Mouse (Mus musculus) regulatory T cell (primary cell): Measurements from ENCODE around the gene Gm49322.

Source experiments
- in situ Hi-C: fragments of 300-600 bp; cut with MboI, MseI; formaldehyde crosslinking; loops from one replicate; pipeline ENCODE4 v1.15.1; 2025; ENCODE audit warnings: high pct_unique_total_duplicates

Gene Gm49322

GRCm38 (mm10) chr10:80583047-80583446 lies 22.8 kb upstream of the Gm49322 start:
- in situ Hi-C loops: loop anchor here (5.0 kb wide), 1 partner anchor 34 kb away; no protein-coding TSS in a partner anchor

- in situ Hi-C loops: loop anchor here (5.0 kb wide), 1 partner anchor 33 kb away; no protein-coding TSS in a partner anchor
Measured at GRCm38 (mm10) chr10:80584045-80584488, 21.8 kb upstream of the Gm49322 start.

DNA sequence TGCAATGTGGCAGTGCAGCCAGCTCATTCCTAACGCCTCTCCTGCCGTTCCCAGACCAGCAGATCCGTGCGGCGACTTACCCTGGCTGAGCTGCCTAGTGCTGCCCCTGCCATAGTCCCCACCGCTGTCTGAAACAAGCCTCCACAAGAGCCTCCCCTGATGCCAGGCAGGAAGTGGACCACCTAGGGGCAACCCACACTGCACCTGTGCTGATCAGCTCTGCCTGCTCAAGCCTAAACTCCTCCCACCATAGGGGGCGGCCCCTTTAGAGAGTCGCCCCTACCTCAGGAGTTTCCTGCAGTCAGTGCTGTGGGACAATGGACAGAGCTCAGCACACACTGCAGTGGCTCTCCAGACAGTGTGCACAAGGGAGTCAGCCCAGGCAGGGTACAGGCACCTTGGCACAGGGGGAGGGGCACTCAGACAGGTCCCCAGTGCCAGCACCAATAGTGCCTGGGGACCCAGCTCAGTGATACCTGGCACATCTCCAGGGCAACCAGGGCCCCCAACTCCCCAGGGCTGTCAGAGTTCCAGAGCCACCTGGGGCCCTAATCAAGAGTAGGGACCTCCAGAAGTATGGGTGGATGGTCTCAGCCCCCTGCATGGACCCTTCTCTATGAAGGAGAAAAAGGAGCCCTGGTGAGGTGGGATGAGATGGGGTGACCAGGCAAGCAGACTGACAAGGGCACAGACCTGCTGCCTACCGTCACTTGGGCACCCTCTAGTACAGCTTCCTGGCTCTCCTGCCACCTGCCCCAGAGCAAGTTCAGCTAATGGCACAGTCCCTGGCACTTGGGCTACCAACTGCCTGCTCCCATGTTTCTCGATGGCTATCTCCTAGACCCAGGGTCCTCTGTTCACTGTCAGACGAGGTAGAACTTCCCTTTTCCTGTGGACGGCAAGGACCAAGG lies 20.9 kb upstream of the Gm49322 start:
- in situ Hi-C loops: loop anchor here (5.0 kb wide), 1 partner anchor 32 kb away; no protein-coding TSS in a partner anchor

DNA sequence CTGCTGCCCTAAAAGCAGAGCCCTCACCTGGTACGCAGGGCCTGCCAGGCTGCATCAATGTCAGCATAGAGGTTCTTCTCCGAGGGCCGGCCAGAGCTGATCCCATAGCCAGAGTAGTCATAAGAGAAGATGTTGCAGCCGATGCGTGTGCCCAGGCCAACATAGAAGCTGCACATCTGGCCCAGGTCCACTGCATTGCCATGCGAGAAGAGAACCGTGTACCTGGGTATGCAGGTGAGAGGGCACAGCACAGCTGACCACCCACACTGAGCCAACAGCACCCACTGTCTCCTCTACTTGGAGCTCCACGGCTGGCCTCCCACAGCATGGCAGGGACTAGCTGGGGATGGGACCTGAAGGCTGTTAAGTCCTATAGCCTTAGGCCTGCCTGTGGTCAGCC lies 20.2 kb upstream of the Gm49322 start:
- in situ Hi-C loops: no loop called here

DNA sequence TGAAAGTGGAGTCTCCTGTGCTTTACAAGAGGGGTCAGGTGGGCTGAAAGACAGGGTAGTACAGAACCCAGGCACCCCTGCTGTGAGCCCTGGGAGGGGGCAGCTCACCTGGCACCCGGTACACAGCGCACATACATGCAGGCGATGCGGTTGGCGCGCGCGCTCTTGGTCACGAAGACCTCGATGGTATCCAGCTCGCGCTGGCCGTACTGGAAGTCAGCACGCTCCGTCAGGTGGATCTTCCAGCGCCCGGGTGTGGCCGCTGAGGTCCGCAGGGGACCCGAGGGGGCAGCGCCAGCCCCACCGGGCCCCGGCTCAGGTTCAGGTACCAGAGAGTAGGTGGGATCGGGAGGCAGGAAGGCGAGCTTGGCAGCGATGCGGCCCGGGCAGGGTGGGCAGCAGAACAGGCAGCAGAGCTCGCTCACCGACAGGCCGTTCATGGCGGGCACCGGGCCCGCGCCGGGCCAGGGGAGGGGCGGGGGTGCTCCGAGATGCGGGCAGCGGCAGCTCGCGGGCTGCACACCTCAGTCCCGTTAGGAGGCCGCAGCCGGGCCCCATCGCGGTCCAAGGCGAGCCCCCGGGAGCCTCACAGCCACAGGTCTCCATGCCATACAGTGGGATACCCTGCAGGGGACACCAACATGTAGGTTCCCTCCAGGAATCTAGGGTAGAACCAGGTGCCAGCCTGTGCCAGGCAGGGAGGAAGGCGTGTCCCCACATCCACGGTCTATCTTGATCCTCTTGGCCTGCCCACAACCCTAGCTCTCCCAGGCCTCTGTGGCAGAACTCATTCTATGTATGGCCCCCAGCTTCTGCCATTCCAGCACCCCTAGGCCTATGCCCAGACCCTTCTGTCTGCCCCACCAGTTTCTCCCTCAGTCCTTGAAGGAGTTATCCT lies 19.2 kb upstream of the Gm49322 start:
- in situ Hi-C loops: no loop called here

DNA sequence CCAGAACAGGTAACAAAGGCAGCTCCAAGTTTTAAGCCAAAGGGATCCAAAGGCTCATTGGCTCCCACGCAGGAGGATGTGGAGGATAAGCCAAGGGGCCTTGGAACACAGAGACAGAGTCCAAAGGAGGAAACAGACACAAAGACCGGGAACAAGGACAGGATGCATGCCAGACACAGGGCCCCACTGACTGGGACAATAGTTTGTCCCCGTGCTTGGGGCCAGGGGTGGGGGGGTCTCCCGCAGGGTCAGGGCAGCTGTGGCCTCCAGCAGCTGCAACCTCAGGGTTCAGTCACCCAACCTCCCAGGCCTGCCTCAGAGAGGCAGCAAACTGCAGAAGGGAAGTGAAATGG lies 18.5 kb upstream of the Gm49322 start:
- in situ Hi-C loops: no loop called here

DNA sequence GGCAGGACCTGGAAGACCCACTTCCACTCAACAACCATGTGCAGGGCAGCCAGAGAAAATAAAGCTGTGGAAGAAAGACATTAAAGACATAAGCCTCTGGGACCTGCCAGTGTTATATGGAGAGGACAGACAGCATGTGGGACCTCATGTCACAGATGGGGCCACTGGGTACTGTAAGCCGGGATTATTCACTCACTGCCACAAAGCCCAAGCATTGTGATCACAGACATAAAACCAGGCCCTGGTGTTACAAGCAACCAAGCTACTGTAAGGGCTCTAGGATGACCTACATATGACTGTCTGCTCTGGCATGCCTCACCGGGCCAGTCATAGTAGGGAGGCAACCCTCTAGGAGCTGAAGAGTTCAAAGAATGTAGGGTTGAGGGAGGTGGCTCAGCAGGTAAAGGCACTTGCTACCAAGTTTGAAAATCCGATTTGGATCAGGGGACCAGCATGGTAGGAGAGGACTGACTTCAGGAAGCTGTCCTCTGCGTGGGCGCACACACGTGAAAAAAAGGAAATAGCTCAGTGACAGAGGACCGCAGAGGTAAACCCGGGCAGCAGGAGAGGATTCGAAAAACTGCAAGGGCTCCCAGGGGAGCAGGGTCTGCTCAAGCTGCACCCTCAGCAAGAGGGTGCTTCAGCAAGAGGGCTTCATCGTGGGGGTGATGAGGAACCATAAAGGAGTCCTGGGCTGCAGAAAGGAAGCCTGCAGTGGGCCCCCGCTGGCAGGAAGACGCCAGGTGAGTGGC lies 16.5 kb upstream of the Gm49322 start:
- in situ Hi-C loops: no loop called here

DNA sequence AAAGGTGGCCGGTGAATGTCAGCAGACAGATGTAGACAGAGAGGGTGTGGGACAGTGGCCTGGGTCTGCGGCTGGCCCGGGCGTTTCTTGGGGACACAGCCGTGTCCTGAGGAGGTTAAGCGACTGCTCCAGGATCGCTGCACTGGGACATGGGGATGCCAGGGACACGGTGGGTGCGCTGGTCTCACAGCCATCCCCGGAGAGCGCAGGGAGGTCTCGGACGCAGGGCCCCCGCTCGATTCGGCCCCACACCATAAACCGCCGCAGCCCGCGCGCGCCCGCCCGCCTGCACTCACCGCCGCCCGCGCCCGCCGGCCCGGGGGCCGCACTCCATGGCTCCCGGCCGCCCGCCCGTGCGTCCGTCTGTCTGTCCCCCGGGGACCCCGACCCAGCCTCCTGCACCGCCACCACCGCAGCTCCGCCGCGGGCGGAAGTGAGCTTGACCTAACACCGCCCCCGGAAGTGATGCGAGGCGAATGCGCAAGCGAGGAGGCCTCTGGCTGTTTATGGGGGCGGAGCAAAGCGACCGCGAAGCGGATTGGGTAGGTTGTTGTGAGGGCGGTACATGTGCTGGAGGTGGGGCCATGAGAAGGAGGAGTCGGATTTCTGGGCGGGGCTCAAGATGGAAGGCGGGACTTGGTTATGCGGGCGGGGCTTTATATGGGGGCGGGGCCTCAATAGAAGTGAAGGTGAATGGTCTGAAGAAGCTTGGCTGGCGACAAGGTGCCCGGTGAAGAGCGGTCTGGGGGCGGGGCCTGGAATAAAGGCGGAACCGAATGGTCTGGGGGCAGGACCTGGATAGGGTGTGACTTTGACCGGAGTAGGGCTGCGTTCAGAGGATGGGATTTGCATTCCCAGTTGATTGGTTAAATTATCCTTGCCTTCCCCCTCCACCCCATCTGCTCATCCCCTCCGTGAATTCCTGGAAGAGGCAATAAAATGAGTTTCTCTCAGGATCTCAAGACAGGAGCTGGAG lies 15.7 kb upstream of the Gm49322 start, which contains the start of gene Abhd17a:
TSS of gene Abhd17a (minus strand) at position 463 of the 976 bp plus-strand sequence.
- in situ Hi-C loops: no loop called here

DNA sequence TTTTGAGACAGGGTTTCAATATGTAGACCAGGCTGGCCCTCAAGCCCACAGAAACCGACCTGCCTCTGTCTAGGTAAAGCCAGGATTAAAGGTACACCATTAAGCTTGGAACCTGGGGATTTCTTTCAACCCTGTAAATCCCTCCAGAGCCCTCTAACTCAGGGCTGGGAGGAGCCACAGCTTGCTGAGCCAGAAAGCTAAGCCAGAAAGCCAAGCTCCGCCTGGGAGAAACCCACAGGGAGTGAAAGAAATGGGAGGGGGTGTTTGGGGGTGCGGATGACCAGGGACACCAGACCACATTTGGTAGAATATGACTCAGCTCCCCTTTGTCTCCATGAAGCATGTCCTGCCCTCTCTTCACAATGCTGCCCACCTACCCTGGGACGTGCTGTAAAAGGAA lies 9.5 kb upstream of the Gm49322 start:
- in situ Hi-C loops: no loop called here

DNA sequence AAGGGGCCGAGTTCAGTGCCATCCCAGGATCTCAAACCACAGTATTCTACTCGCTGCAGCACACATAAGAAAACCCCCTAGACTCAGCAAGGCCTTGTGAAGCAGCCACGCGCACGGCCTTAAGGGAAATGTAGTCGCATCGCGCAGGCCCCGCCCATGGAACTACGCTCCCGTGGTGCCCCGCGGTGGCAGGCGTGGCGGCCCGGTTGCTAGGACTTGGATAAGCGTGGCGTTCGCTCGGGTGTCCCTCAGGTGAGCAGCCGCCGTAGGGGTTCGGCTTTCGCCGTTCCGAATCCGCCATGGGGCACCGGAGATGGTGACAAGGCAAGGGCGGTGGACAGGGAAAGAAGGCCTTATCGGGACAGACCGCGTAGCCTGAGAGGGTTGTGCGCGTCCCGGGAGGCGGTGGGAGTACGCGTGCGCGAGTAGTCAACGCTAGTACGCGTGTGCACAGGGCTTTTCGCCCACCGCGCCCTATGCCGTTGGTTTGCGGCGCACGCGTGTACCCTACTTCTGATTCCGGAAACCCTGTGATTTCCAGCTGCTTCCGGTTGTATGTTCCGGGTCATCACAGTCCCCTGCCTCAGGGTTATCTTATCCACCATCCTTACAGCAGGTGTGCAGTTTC lies 3.0 kb upstream of the Gm49322 start, which contains the start of the genes Scamp4 and Adat3:
TSS of gene Scamp4 (plus strand) at position 175 of the 628 bp plus-strand sequence.
TSS of gene Adat3 (plus strand) at position 183 of the 628 bp plus-strand sequence.
- in situ Hi-C loops: no loop called here

GRCm38 (mm10) chr10:80603364-80603763 lies 2.5 kb upstream of the Gm49322 start:
- in situ Hi-C loops: no loop called here

- in situ Hi-C loops: no loop called here
Measured at GRCm38 (mm10) chr10:80604001-80604509, 1.8 kb upstream of the Gm49322 start.

GRCm38 (mm10) chr10:80604988-80605387 lies 833 bp upstream of the Gm49322 start:
- in situ Hi-C loops: no loop called here

GRCm38 (mm10) chr10:80606306-80606705 lies 485 bp downstream of the Gm49322 start:
- in situ Hi-C loops: no loop called here

- in situ Hi-C loops: no loop called here
Measured at GRCm38 (mm10) chr10:80606737-80607350, 1.0 kb downstream of the Gm49322 start.

- in situ Hi-C loops: no loop called here
Measured at GRCm38 (mm10) chr10:80608435-80608834, 2.6 kb downstream of the Gm49322 start.

DNA sequence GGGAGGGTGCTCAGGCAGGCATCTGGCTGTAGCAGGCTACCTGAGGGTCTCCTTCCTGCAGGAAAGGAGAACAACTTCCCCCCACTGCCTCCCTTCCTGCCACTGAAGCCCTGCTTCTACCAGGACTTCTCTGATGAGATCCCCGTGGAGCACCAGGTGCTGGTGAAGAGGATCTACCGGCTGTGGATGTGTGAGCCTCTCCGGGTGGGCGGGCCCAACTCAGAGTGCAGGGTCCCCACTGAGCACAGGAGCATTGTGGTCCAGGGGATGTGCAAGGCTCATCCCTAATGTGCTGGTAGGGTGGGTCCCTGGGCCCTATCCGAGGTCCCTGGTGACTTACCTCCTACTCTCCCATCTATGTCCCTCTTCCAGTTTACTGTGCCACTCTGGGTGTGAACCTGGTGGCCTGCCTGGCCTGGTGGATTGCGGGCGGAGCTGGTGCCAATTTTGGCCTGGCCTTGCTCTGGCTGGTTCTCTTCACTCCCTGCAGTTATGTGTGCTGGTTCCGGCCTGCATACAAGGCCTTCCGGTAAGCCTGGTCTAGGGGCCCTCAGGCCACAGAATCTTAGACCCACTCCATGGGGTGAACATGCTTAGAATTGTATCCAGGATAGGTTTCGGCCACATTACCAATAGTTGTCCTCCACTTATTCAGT lies 3.6 kb downstream of the Gm49322 start:
- in situ Hi-C loops: no loop called here

DNA sequence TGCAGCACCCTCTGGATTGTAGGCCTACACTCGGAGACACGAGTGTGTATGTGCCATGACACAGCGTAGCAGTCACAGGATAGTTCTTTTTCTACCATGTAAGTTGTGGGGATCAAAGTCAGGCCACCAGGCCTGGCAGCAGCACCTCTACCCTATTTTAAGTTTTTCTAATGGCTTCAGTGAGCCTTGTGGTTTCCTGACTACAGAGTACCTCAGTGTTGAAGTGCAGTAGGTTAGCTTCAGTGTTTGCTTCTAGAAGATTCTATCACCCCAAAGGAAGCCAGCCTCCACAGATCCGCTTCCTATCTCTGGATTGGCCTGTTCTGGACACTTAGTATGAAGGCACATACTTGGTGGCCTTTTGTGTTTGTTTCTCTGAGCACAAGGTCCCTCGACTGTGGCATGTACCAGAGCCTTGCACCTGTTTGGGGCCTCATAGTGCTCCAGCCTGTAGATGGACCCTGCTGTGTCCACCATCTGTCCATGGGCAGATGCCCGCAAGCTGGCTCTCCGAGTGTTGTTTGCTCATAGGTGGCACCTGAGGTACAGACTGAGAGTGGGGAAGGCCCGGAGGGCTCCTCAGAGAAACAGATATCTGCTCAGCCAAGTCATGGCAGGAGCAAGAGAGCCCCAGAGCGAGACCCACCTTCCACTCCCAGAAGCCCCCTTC lies 4.4 kb downstream of the Gm49322 start:
- in situ Hi-C loops: no loop called here
